Mouse (Mus musculus) spleen, adult 2 months (tissue): ENCODE results near the gene Sugp1. TPM values are rescaled to one million over a fixed set of nuclear protein-coding genes. Genes with fewer than 3 reads are reported as not detected.

Experiments
- DNase-seq, 2 experiments: peaks; one replicate each; pipeline versions ENCODE4 v3.0.0 to v3.0.0-alpha.2; 2012 to 2021; ENCODE audit warnings: low spot score in 2 of 2, low read depth in 1 of 2
- H3K27ac ChIP-seq: fragments of 200-500 bp; 2 replicates; pipeline ENCODE4 v1.5.1; 2012; ENCODE audit warnings: low read length, inconsistent platforms; ENCODE audit not compliant: insufficient read depth
- H3K27me3 ChIP-seq: fragments of 200-500 bp; 2 replicates; pipeline ENCODE4 v1.6.1; 2012; ENCODE audit warnings: mild to moderate bottlenecking, moderate library complexity, low read length, inconsistent platforms; ENCODE audit not compliant: control insufficient read depth, insufficient read depth
- H3K36me3 ChIP-seq: fragments of 200-500 bp; 2 replicates; pipeline ENCODE4 v1.6.1; 2012; ENCODE audit warnings: mild to moderate bottlenecking, low read length, inconsistent platforms; ENCODE audit not compliant: control insufficient read depth, insufficient read depth
- H3K4me1 ChIP-seq: fragments of 200-500 bp; 2 replicates; pipeline ENCODE4 v1.6.1; 2011; ENCODE audit warnings: inconsistent platforms; ENCODE audit not compliant: control insufficient read depth, insufficient read depth, insufficient read length
- H3K4me3 ChIP-seq: fragments of 200-500 bp; 2 replicates; pipeline ENCODE4 v1.5.1; 2011; ENCODE audit warnings: mild to moderate bottlenecking, inconsistent platforms; ENCODE audit not compliant: insufficient read depth, insufficient read length; ENCODE audit errors: extremely low read depth
- CTCF ChIP-seq: fragments of 200-500 bp; IDR thresholded peaks from 2 replicates; pipeline ENCODE4 v1.5.1; 2011; ENCODE audit warnings: mild to moderate bottlenecking, inconsistent platforms; ENCODE audit not compliant: insufficient read depth, insufficient read length, insufficient replicate concordance; ENCODE audit errors: extremely low read depth
- POLR2A ChIP-seq: fragments of 200-500 bp; IDR thresholded peaks from 2 replicates; pipeline ENCODE4 v1.6.1; 2011; ENCODE audit warnings: low read depth, low read length, inconsistent platforms
- WGBS: fragments of 180-500 bp; shearing (Covaris S2); methylation state at CpG from one replicate; pipeline ENCODE4 v1.1.7; 2018; 5-methylcytosine and 5-hydroxymethylcytosine counted together
- polyA plus RNA-seq: library from polyadenylated mRNA; depleted of rRNA; stranded (reverse); fragments of >200 nt; gene quantifications from 2 replicates; pipeline ENCODE4 v1.2.3, GENCODE M21; 2012; rRNA removed

Sugp1 gene
- polyA plus RNA-seq, result 8.9 and 9.4 TPM in 2 replicates

DNA sequence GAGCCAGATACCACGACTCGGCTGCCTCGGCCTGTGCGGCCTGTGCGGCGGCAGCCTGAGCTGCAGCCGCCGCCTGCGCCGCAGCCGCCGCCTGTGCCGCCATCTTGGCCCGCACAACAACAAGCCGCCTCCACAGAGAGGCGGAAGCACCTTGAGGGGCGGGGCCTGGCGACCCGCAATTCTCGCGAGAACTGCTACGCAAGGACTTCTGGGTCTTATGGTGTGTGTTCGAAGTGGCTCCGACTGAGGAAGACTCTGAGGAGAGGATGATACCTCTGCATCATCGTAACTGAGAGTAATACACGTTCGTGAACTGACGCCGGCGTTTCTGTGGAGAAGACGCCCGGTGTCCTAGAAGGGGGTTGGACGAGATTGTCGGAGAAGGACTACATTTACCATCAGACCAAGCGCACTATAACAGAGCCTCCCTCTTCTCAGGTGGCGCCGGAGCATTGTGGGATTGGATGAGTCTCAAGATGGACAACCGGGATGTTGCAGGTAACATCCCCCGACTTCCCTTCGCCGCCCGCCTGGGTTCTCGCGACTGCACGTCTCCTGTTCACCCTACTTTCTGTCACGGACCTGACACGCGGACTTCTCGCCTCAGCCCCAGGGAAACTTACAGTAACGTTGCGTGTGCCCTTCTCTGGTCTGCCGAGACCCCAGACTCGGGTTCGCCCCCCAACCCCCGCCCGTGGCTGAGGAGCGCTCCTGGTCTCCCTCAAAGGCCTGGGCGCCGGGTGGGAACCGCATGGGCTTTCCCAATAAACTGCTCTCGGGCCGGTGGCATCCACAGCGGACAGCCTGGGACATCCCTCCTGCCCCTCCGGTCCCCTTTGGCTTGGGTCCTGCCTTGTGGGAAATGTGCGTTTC is at the start of gene Sugp1, which contains the start of gene Mau2:
TSS of gene Sugp1 (plus strand) at position 231 of the 873 bp plus-strand sequence.
TSS of gene Mau2 (minus strand) at position 152 of the 873 bp plus-strand sequence.
- H3K27ac ChIP-seq, result peak within 1 kb of the TSS; percentile 91
- H3K27me3 ChIP-seq, result no peaks in the 10 kb centered on the region
- no peaks in the 10 kb centered on the region for H3K36me3 ChIP-seq
- TF ChIP-seq CTCF (no peak), POLR2A (peak; percentile 89)
- H3K4me1 ChIP-seq, result peaks cover 9% of the 10 kb centered on the region; the same call in 1 of the 2 replicates
- under 1% methylated on average over 65 of the region's 65 CpGs for WGBS
- DNase-seq, result peak; percentile 96
- H3K4me3 ChIP-seq, result peak within 1 kb of the TSS; percentile 78

GRCm38 (mm10) chr8:69995422-69995775 is 47.2 kb upstream of the Sugp1 start:
- TF ChIP-seq CTCF (no peak), POLR2A (no peak)
- Histone ChIP-seq H3K4me1 (peaks cover 8% of the 10 kb centered on the region; the same call in 1 of the 2 replicates), H3K4me3 (peak overlapping the region; percentile 83), H3K27ac (peak overlapping the region; percentile 90), H3K27me3 (no peaks in the 10 kb centered on the region), H3K36me3 (no peaks in the 10 kb centered on the region)
- WGBS, result 0% methylated on average over 7 of the region's 7 CpGs
- no peak for DNase-seq

- TF ChIP-seq POLR2A (peak; percentile 46), CTCF (no peak)
- H3K27me3 ChIP-seq, result no peaks in the 10 kb centered on the region
- DNase-seq, result peak; percentile 99 to 100
- H3K36me3 ChIP-seq, result no peaks in the 10 kb centered on the region
- peaks cover 9% of the 10 kb centered on the region; the same call in 1 of the 2 replicates for H3K4me1 ChIP-seq
- peak within 1 kb of the TSS; percentile 90 for H3K27ac ChIP-seq
- WGBS, result under 1% methylated on average over 87 of the region's 87 CpGs
- H3K4me3 ChIP-seq, result peak within 1 kb of the TSS; percentile 83
These were observed 46.6 kb upstream of the Sugp1 start, which contains the start of gene Gatad2a for GRCm38 (mm10) chr8:69995776-69996588. Gatad2a (minus strand) TSS chr8:69996384.

- peak overlapping the region; percentile 66 for H3K4me3 ChIP-seq
- DNase-seq, result no peak
- TF ChIP-seq POLR2A, result peak; percentile 55
- no peak for TF ChIP-seq CTCF
These were observed 45.9 kb upstream of the Sugp1 start for GRCm38 (mm10) chr8:69996589-69997285.

DNA sequence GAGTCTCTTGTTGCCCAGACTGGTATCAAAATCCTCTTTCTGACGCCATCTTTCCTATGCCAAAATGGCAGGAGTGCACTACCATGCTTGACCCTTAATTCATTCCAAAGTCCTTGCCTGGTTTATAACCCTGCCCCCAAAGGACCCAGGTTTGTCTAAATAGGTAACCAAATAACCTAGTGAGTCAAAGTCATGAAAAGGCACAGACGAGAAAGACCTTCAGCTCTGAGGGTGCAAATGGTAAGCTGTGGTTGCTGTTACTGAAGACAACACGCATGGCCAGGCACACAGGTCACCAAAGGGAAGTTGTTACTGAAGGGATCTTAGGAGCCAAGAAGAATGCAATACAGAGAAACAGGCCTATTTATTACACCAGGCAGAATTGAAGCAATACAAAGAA is 43.9 kb upstream of the Sugp1 start:
- no peak for DNase-seq
- Histone ChIP-seq H3K27ac (no peak overlapping the region), H3K27me3 (no peaks in the 10 kb centered on the region), H3K4me3 (no peak overlapping the region), H3K36me3 (no peaks in the 10 kb centered on the region), H3K4me1 (peaks cover 23% of the 10 kb centered on the region; the same call in 1 of the 2 replicates)
- TF ChIP-seq CTCF, result no peak
- no peak for TF ChIP-seq POLR2A
- WGBS, result 81% methylated on average over 3 of the region's 3 CpGs

More at GRCm38 (mm10) chr8:69996589-69997285, 45.9 kb upstream of the Sugp1 start:
- Histone ChIP-seq H3K36me3 (no peaks in the 10 kb centered on the region), H3K4me1 (peaks cover 11% of the 10 kb centered on the region; the same call in 1 of the 2 replicates), H3K27me3 (no peaks in the 10 kb centered on the region), H3K27ac (peak overlapping the region; percentile 84)
- 3% methylated on average over 35 of the region's 35 CpGs for WGBS

DNA sequence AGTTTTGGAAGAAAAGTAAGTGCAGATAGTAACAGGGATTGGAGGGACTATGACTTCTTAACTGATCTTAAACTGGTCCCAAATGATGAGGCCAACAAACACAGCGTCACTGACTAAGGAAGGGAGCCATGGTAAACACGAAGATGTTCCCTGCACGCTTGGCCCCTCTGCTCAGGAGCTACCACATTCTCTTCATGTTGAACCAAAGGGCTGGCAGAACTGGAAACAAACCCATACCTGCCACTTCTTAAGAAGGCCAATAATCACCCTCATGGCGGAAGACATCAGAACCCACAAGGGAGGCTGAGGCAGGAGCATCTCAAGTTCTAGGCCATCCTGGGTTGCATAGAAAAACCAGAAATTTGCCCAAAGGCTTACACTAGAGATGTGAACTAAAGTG is 43.4 kb upstream of the Sugp1 start:
- Histone ChIP-seq H3K4me3 (no peak overlapping the region), H3K27ac (no peak overlapping the region), H3K4me1 (peaks cover 22% of the 10 kb centered on the region; the same call in 1 of the 2 replicates), H3K27me3 (no peaks in the 10 kb centered on the region), H3K36me3 (no peaks in the 10 kb centered on the region)
- WGBS, result 95% methylated on average over 4 of the region's 4 CpGs
- TF ChIP-seq CTCF, result no peak
- no peak for TF ChIP-seq POLR2A
- DNase-seq, result no peak
